Mouse (Mus musculus) hematopoietic stem cell, adult 5-6 weeks (primary cell): Measurements from ENCODE around the gene Myg1. TPM values are rescaled to one million over a fixed set of nuclear protein-coding genes. Genes with fewer than 3 reads are reported as not detected.
A peak's percentile ranks its signal among the peaks of the same experiment; 100 is the strongest.
"Not testable (repeated sequence)": the region's sequence is repeated elsewhere in the genome, so short reads cannot be mapped to it uniquely, and the experiment has no call there.

Experiments
- ATAC-seq, 2 experiments: fragments of 125-278 bp in 1 of 2; replicated peaks in 1 of 2; 2 replicates each; pipeline ENCODE4 v1.8.0; 2016 to 2017; ENCODE audit warnings: inconsistent platforms in 2 of 2, mild to moderate bottlenecking in 2 of 2, moderate number of reproducible peaks in 2 of 2, low read depth in 1 of 2, moderate TSS enrichment in 1 of 2; ENCODE audit not compliant: low FRiP score in 2 of 2, poor library complexity in 2 of 2, severe bottlenecking in 2 of 2, insufficient read depth in 1 of 2, low TSS enrichment in 1 of 2
- total RNA-seq: library from RNA; stranded (forward); fragments of 172-1452, 232-1000 nt; gene quantifications from 2 replicates; pipeline ENCODE4 v1.2.3, GENCODE M21; 2017

The Myg1 gene
- total RNA-seq, 1 experiment from 2014 or later = 75.9 TPM

DNA sequence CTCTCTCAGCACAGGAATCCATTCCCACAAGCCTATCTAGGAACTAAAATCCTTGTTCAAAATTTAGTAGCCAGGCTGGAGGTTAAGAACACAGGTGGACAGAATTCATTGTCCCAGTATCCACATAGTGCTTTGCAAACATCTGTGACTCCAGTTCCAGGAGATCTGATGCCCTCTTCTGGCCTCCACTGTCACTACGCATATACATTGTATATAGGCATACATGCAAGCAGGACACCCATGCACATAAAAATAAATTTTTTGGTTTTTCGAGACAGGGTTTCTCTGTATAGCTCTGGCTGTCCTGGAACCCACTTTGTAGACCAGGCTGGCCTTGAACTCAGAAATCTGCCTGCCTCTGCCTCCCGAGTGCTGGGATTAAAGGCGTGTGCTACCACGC lies 4.4 kb downstream of the Myg1 start:
- not testable (repeated sequence) for ATAC-seq

DNA sequence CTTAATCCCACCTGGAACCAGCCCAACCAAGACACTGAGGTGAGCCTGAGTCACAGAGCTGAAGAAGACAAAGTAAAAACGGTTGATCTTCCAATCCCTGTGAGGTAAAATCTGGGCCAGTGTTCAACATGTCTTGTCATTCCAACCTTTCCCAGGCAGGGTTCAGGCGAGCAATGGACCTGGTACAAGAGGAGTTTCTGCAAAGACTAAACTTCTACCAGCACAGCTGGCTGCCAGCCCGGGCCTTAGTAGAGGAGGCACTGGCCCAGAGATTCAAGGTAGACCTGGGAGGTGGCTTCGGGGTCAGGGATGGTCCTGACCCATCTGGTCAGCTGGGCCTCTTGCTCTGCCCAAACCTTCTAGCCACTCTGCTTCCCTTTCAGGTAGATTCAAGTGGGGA lies 5.4 kb downstream of the Myg1 start:
- ATAC-seq = no peak

- ATAC-seq = no peak
These were observed 8.1 kb downstream of the Myg1 start for GRCm38 (mm10) chr15:102339612-102340011.

DNA sequence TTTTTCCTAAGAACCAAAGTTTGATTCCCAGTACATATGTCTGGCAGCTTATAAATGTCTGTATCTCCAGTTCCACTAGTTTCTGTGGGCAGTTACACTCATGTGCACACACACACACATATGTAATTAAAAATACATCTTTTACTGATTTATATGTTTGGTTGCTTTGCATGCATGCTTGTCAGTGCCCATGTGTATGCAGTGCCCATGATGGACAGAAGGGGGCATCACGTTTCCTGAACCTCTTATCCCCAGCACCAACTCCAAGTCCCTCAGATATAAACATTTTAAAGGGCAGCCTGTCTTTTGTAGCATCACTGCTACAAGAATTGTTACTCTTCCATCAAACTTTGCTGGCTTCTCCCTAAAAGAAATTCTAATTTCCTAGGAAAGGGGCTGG lies 10.1 kb downstream of the Myg1 start:
- ATAC-seq = peak; percentile 59 to 72; a peak in 3 of 4 replicates

DNA sequence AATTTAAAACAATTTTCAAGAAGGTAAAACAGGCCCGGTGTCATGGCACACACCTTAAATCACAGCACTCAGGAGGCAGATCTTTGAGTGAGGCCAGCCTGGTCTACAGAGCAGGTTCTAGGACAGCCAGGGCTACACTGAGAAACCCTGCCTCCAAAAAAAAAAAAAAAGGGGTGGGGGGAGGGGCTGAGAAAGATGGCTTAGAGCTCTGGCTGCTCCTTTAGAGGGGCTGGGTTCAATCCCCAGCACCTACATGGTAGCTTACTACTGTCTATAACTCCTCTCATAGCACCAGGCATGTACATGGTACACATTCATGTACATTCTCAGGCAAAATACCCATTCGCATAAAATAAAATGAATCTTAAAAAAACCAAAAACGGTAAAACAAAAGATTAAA lies 13.0 kb downstream of the Myg1 start:
- no peak for ATAC-seq

DNA sequence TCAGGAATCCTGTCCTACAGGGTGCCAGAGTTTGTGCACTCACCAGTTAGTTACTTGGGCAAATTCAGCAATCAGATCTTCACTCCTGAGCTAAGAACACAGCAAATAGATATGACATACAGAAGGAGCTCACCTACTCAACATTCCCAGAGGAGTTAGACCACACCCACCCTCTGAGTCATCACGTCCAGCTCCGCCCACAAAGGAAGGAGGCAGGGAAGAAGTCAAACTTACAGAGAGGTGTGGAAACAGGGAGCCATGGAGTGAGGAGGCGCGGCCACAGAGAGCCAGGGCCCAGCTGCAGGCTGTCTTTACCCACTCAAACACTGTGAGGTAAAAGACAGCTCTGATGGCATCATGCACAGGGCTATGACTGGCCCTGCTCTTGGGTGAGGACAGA lies 14.9 kb downstream of the Myg1 start:
- no peak for ATAC-seq

DNA sequence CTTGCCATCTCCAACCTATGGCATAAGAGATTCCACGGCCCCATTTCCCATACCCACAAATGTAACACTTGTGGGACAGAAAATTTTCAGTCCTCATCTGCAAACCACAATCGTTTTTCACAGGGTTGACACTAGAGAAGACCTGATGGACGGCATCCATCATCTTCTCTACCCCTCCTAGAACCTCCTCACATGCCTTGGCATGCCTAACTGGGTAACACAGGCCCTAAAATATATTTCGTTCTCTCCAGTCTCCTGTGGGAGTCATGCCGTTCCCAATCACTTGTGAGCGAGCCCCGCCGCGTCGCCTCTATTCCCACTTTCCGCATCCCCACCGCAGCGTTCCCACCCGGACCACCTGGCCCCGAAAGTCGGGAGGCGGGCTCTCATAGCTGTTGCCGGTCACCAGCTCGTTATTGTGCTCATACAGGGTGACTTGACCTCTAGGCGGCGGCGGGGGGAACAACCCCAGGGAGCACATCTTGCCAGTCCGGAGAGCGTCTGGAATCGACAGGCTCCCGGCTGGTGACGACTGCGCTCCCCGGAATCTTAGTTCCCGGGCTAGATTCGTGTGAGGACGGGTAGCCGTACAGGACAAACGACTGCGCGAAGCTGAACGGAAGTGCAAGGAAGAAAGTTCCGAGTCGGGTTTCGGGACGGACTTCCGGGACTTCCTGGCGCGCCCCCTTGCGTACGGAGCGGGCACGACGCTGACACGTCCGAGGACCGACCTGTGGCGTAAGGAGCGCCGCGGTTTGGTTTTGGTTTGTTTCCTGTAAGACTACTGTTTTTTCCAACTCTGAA lies 18.8 kb downstream of the Myg1 start, which contains the start of gene Aaas:
Aaas (minus strand) TSS at position 634 of the 804 bp plus-strand sequence.
- ATAC-seq = peak; percentile 95 to 97

- 0 out of 4 replicates have a peak, but pooled peaks of 1 of the 2 experiments have one; percentile 2 for ATAC-seq
These were observed 19.4 kb downstream of the Myg1 start for GRCm38 (mm10) chr15:102350942-102351291.

GRCm38 (mm10) chr15:102352177-102352576 lies 20.7 kb downstream of the Myg1 start:
- no peak for ATAC-seq

DNA sequence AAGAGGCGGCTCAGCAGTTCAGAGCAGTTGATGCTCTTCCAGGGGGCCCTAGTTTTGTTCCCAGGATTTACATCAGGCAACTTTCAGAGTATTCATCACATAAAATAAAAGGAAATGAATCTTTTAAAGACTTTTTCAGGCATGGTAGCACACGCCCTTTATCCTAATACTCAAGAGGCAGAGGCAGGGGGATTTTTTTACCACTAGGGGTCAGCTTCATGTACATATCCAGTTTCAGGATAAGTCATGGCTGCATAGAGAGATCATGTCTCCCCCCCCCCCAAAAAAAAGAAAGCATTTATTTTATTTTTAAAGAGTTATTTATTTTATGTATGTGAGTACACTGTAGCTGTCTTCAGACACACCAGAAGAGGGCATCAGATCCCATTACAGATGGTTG lies 22.5 kb downstream of the Myg1 start:
- no peak for ATAC-seq

GRCm38 (mm10) chr15:102355134-102355870 lies 23.8 kb downstream of the Myg1 start:
- ATAC-seq = no peak

DNA sequence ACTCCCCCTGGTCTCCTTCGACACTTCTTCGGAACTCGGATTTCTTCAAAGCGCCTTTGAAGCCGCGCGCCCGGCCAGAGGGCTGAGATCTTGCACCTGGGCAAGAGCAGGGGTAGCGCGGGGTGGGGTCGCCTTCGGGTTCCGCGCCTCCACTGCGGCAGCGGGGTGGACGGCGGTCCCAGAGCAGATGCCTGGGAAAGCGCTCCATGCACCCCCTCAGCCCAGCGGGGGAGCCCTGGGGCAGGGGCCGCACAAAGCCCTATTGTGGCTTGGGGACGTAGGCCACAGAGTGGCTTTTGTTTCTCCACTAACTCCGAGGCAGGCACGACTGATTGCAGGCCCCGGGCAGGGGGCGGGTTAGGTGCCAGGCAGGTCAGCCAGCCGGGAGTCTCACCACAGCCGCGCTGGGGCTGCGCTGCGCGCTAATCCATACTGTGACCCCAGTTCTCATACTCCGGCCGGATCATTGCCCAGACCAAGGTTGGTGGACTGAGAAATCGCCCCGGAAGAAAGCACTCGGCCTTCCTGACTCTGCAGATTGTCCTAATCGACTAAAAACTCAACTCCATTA lies 24.4 kb downstream of the Myg1 start:
- ATAC-seq = no peak; a peak in 1 of 4 replicates

- no peak for ATAC-seq
These were observed 25.2 kb downstream of the Myg1 start for GRCm38 (mm10) chr15:102356501-102357325.

DNA sequence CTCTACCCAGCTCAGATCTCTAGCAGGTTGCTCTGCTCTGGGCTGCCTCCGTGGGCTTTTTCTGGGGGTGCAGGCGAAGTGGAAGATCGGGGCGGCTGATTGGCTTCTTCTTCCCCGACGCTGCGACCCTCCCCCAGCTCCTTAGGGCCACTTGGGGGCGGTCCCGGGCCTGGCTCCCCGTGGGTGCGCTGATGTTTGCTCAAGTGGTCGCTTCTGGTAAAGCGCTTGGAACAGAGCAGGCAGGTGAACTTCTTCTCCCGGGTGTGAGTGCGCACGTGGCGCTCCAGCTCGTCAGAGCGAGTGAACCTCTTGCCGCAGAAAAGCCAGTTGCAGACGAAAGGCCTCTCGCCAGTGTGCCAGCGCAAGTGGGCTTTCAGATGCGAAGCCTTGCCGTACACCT lies 26.6 kb downstream of the Myg1 start:
- no peak for ATAC-seq

- no peak for ATAC-seq
These were observed 27.3 kb downstream of the Myg1 start for GRCm38 (mm10) chr15:102358834-102359233.

- ATAC-seq = peak; percentile 27 to 43; a peak in 2 of 4 replicates
These were observed 31.1 kb downstream of the Myg1 start for GRCm38 (mm10) chr15:102362648-102363047.

DNA sequence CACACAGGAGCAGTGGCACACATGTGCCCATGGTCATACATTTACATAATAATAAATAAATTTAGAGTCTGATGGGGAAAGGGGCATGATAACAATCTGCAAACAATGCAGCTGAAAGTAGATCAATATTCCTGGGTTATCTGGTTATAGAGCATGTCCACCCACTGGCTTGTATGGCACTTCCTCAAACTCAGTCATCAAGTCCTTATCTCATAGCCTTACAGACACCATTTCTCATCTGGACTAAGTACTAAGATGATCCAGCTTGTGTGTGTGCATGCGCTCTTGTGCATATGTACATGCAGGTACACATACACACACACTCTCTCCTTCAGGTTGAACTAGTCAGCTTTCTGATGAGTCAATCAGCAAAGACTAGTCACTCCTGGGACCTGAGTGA lies 33.2 kb downstream of the Myg1 start:
- ATAC-seq = no peak
